Mouse (Mus musculus) ovary, postnatal 10 days (tissue): Measurements from ENCODE around the gene Pum3.
"Not testable (repeated sequence)": the region's sequence is repeated elsewhere in the genome, so short reads cannot be mapped to it uniquely, and the experiment has no call there.

Source experiments
- DNase-seq: peaks from one replicate; pipeline ENCODE4 v3.0.0; 2022; ENCODE audit warnings: low spot score

Gene Pum3

GRCm38 (mm10) chr19:27392431-27392830 lies 37.2 kb downstream of the Pum3 start:
- no peak for DNase-seq

GRCm38 (mm10) chr19:27391344-27391743 lies 38.3 kb downstream of the Pum3 start:
- no peak for DNase-seq

GRCm38 (mm10) chr19:27389566-27389965 lies 40.1 kb downstream of the Pum3 start:
- not testable (repeated sequence) for DNase-seq

GRCm38 (mm10) chr19:27385304-27385703 lies 44.3 kb downstream of the Pum3 start:
- DNase-seq = no peak

GRCm38 (mm10) chr19:27383266-27383665 lies 46.4 kb downstream of the Pum3 start:
- no peak for DNase-seq

- no peak for DNase-seq
Measured at GRCm38 (mm10) chr19:27382131-27382530, 47.5 kb downstream of the Pum3 start.

GRCm38 (mm10) chr19:27379712-27380401 lies 49.8 kb downstream of the Pum3 start:
- DNase-seq = no peak

- DNase-seq = no peak
Measured at GRCm38 (mm10) chr19:27370784-27371183, 58.8 kb downstream of the Pum3 start.

GRCm38 (mm10) chr19:27370174-27370573 lies 59.5 kb downstream of the Pum3 start:
- DNase-seq = no peak

- DNase-seq = no peak
Measured at GRCm38 (mm10) chr19:27369461-27370135, 60.0 kb downstream of the Pum3 start.

GRCm38 (mm10) chr19:27366113-27366746 lies 63.4 kb downstream of the Pum3 start:
- no peak for DNase-seq

GRCm38 (mm10) chr19:27364521-27364931 lies 65.1 kb downstream of the Pum3 start:
- peak; percentile 24 for DNase-seq

GRCm38 (mm10) chr19:27363891-27364290 lies 65.7 kb downstream of the Pum3 start:
- DNase-seq = no peak

- DNase-seq = no peak
Measured at GRCm38 (mm10) chr19:27360381-27360780, 69.2 kb downstream of the Pum3 start.

GRCm38 (mm10) chr19:27351700-27352099 lies 77.9 kb downstream of the Pum3 start:
- DNase-seq = no peak

GRCm38 (mm10) chr19:27346501-27346900 lies 83.1 kb downstream of the Pum3 start:
- no peak for DNase-seq
